Mouse (Mus musculus): Measurements from ENCODE around the gene Dnajb8.

Dnajb8 gene

GRCm38 (mm10) chr6:88199001-88199717, 22.9 kb upstream of the Dnajb8 start:
- 1% methylated on average over 39 of the region's 39 CpGs for WGBS

- 7% methylated on average over 50 of the region's 50 CpGs for WGBS
These were observed 22.1 kb upstream of the Dnajb8 start for GRCm38 (mm10) chr6:88199718-88200692.

GRCm38 (mm10) chr6:88200693-88201609, 21.1 kb upstream of the Dnajb8 start:
- 22% methylated on average over 20 of the region's 20 CpGs for WGBS

- WGBS, result 27% methylated on average over 15 of the region's 15 CpGs
These were observed 20.0 kb upstream of the Dnajb8 start for GRCm38 (mm10) chr6:88201926-88202700.

GRCm38 (mm10) chr6:88202921-88203690, 19.0 kb upstream of the Dnajb8 start:
- WGBS, result 6% methylated on average over 24 of the region's 24 CpGs

- 19% methylated on average over 10 of the region's 10 CpGs for WGBS
These were observed 18.2 kb upstream of the Dnajb8 start for GRCm38 (mm10) chr6:88203791-88204405.

GRCm38 (mm10) chr6:88204531-88205385, 17.3 kb upstream of the Dnajb8 start:
- WGBS, result 9% methylated on average over 25 of the region's 25 CpGs

- WGBS, result 18% methylated on average over 7 of the region's 7 CpGs
These were observed 16.7 kb upstream of the Dnajb8 start for GRCm38 (mm10) chr6:88205386-88205700.

GRCm38 (mm10) chr6:88205937-88206336, 16.1 kb upstream of the Dnajb8 start:
- WGBS, result 20% methylated on average over 9 of the region's 9 CpGs

GRCm38 (mm10) chr6:88206566-88206965, 15.5 kb upstream of the Dnajb8 start:
- WGBS, result 63% methylated on average over 7 of the region's 7 CpGs

GRCm38 (mm10) chr6:88207403-88208033, 14.6 kb upstream of the Dnajb8 start:
- 88% methylated on average over 10 of the region's 10 CpGs for WGBS

- WGBS, result 94% methylated on average over 3 of the region's 3 CpGs
These were observed 13.7 kb upstream of the Dnajb8 start for GRCm38 (mm10) chr6:88208321-88208720.

- WGBS, result 81% methylated on average over 5 of the region's 5 CpGs
These were observed 12.6 kb upstream of the Dnajb8 start for GRCm38 (mm10) chr6:88209453-88209852.

GRCm38 (mm10) chr6:88210182-88210581, 11.9 kb upstream of the Dnajb8 start:
- WGBS, result 67% methylated on average over 3 of the region's 3 CpGs

- 55% methylated on average over 6 of the region's 6 CpGs for WGBS
These were observed 6.3 kb upstream of the Dnajb8 start for GRCm38 (mm10) chr6:88215797-88216196.

GRCm38 (mm10) chr6:88216199-88216598, 5.9 kb upstream of the Dnajb8 start:
- 84% methylated on average over 4 of the region's 4 CpGs for WGBS

GRCm38 (mm10) chr6:88219094-88219493, 3.0 kb upstream of the Dnajb8 start:
- 50% methylated on average over 4 of the region's 4 CpGs for WGBS

- 56% methylated on average over 5 of the region's 5 CpGs for WGBS
These were observed 4.5 kb downstream of the Dnajb8 start for GRCm38 (mm10) chr6:88226570-88226994.

Measured in cerebral cortex, adult 2 months (tissue).